Mouse (Mus musculus): ENCODE measurements at regions not wholly inside any gene's neighbourhood (a gene's known extent, or its start where the extent isn't known, plus 50 kb on each side); places are given as distances from the start of the nearest gene placed in this dataset.

DNA sequence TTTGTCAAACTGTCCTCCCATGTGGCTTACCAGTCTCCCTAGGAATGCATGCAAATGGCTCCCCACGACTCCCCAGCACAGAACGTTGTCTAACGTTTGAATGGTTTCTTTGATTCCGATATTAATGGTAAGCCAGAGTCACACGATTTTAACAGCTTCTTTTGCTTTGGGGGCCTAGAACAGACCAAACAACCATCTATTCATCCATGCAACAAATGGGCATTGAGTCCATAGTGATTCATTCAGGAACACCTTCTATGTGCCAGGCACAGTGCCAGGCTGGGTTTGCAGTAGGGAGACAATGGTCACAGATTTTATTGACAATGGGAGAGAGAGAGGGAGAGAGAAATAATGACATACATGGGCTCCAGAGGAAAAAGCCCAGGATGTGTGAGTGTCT is 118.6 kb upstream of the Ptch1 start:
- ATAC-seq (replicated peaks; ENCODE audit: insufficient number of reproducible peaks, low FRiP score, low TSS enrichment, poor library complexity, severe bottlenecking): no peak

DNA sequence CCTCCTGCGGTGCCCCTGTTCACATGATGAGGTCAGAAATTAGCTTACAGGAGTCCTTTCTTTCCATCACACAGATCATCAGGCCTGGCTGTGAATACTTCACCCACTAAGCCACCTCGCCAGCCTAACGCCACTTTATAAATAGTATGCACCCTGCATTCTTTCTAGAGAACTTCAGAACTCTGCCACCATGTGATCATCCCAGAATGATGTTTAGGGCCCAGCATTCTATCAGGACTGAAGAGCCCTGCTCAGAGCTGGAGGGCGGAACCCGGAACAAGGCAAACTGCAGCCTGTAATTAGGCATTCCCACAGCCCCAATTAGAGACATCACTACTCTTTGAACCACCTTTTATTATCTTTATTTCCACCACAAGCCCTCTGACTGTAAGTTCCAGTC is 120.2 kb upstream of the Ptch1 start:
- no peak for ATAC-seq (replicated peaks; ENCODE audit: insufficient number of reproducible peaks, low FRiP score, low TSS enrichment, poor library complexity, severe bottlenecking)

DNA sequence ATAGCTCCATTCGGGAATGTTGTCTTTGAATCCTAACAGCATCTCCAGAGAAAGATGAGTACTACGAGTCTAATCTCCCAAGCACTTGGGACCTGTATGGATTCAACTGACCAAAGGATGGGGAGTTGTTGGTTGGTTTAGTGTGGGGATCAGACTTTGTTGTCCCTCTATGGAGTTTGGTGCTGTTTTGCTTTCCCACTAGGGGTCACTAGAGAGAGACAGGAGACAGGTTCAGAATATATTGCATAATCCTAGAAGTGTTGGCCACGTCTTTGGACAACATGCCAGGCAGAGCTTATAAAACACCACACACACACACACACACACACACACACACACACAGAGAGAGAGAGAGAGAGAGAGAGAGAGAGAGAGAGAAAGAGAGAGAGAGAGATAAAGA is 118.6 kb upstream of the Ercc6l2 start:
- no peak for ATAC-seq (replicated peaks; ENCODE audit: insufficient number of reproducible peaks, low FRiP score, low TSS enrichment, poor library complexity, severe bottlenecking)

DNA sequence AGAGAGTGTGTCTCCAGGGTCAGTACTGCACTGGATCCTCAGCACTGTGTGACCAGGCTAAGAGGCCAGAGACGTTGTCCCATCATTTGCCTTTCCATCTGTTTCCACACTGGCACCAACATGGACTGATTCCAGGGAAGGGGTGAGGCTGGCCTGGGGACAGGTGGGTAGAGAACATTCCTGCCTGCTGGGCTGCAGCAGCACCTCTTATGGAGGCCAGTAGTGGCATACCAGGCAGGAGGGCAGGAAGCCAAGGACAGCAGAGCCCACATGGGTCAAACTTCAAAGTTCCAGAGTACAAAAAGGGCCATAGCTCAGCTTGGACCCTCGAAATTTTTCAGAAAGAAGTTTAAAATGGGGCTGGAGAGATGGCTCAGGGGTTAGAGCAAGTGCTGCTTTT is 115.4 kb upstream of the Ercc6l2 start:
- ATAC-seq (replicated peaks; ENCODE audit: insufficient number of reproducible peaks, low FRiP score, low TSS enrichment, poor library complexity, severe bottlenecking): no peak

DNA sequence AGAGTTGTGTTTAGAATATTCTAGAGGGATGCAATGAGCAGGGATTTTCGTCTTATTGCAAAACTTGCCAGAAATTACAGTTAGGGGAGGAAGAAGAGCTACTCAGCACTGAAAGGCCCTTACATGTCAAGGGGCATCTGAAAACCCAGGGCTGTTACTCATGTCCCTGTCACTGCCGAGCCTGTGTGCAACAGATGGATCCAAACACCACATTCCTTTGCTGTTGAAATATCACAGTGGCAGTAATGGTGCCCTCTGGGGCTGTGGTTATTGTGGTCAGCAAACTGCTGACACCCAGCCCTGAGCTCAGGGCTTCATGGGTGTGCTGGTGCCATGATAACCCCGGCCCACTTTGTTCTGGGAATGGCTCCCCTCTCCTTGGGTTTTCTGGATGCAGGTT is 114.3 kb upstream of the Ercc6l2 start:
- no peak for ATAC-seq (replicated peaks; ENCODE audit: insufficient number of reproducible peaks, low FRiP score, low TSS enrichment, poor library complexity, severe bottlenecking)

DNA sequence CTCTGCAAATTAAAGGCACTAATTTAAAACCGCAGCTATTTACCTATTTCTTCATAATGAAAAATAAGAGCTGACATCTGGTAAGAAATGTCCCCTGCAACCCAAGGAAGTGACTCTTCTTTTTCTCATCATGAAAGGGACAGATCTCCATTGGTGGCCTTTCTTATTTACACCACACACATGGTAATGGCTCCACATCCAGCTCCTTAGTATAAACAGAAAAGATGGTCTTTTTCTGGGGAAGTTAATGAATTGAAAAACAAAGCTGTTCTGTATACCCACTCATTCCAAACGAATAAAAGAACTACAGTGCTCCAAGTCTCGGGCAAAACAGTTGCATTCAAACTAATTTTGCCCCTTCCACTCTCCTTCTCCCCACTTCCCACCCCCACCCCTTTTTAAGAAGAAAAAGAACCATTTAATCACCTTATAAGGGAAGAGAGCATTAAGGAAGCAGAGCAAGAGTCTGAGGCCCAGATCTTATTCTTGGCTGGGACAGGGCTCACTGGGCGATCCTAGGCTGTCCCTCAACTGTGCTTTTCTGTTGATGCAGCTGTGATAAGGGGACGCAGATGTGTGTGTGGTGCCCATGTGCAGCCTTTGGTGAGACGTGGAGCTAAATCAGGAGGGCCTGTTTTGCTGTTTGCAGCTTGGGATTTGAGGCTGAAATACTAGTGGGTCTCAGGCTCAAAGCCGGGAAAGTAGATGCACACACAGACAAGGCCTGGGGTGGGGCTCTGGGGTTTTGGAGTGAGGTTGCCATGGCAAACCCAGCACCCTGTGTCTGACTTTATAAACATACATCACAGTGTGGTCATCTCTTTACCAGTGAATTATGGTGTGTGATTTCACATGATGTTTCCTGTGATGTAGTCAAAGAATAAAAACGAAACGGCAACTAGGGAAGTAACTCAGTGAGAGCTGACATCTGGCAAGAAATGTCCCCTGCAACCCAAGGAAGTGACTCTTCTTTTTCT is 113.6 kb upstream of the Ercc6l2 start:
- peak; percentile 56 for ATAC-seq (replicated peaks; ENCODE audit: insufficient number of reproducible peaks, low FRiP score, low TSS enrichment, poor library complexity, severe bottlenecking)

DNA sequence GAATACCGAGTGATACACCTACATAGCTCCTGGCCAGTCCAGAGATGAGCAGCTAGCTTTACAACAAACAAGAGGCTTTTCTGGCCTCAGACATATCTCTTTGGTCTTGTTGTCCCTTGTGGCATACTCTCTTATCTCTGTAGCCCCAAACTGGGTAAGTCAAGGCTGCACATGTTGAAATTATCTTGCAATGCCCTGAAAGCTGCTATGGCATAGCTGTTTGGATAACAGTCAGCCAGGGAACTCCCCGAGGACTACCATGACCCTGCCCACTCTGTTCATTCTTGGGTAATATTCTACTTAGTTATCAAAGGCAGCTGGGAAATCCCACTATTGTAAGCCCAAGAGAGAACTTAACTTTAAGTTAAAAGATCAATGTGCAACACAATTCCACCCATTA is 106.5 kb upstream of the Ercc6l2 start:
- no peak for ATAC-seq (replicated peaks; ENCODE audit: insufficient number of reproducible peaks, low FRiP score, low TSS enrichment, poor library complexity, severe bottlenecking)

DNA sequence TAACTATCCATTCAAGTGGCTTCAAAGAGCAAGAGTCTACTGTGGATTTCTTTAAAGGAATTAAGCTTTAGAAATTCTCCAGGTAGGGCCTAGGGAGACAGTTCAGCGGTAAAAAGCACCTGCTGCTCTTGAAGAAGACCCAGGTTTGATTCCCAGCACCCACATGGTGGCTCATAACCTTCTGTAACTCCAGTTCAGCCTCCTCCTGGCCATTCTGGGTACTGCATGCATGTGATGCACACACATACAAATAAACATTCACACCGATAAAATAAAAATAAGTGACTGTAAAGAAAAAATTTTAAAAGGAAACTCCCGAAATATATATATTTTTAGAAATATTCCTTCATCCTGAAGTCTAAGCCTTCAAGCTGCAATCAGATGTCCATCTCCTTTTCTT is 101.9 kb upstream of the Ercc6l2 start:
- no peak for ATAC-seq (replicated peaks; ENCODE audit: insufficient number of reproducible peaks, low FRiP score, low TSS enrichment, poor library complexity, severe bottlenecking)

DNA sequence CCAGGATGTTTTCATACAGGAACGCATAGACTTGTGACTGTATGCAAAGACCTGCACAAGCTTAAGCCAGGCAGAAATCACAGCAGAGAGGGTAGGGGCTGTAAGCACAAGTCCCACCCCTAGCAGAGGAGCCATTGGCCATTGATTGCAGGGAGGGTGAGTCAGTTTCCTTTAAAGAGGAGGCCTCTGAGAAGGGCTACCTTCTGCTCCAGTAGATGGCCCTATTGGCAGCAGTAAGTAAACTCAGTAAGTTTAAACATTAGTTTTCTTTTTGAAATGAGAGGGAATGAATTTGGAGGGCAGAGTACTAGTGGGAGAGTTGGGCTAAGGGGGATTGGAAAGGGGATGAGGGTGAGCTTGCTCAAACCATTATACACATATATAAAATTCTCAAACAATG is 98.5 kb upstream of the Ercc6l2 start:
- ATAC-seq (replicated peaks; ENCODE audit: insufficient number of reproducible peaks, low FRiP score, low TSS enrichment, poor library complexity, severe bottlenecking): no peak

DNA sequence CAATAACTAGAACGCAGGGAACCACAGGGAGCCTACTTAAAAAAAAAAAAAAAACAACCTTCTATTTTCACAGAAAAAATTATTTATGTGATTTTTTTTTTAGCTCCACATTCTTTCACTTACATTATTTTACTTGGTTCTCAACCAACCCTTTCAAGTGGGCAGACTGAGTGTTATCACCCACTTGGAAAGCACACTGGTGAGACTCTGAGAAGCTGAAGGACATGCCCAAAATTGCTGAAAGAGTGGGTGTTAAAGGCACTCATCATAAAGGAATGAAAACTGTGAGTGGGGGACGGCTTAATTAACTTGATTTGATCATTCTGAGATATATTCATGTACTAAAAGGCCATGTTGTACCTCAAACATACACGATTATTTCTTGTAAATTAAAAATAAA is 97.8 kb upstream of the Ercc6l2 start:
- no peak for ATAC-seq (replicated peaks; ENCODE audit: insufficient number of reproducible peaks, low FRiP score, low TSS enrichment, poor library complexity, severe bottlenecking)

DNA sequence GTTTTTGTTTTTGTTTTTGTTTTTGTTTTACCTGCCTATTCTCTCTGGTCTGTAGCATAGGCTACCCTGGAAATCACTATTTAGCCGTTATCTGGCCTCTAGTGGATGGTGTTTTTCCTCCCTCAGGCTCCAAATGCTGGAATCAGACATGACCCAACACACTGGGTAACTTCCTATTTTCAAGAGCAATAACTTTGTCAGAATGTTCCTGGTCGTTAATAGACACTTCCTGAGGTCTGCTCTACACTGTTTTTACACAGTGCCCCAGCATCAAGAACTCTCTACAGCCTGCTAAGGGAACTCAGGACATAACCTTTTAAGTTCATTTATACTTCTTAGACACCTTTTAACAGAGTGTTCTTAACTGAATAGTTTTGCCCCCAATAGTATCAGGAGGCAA is 96.3 kb upstream of the Ercc6l2 start:
- ATAC-seq (replicated peaks; ENCODE audit: insufficient number of reproducible peaks, low FRiP score, low TSS enrichment, poor library complexity, severe bottlenecking): no peak

DNA sequence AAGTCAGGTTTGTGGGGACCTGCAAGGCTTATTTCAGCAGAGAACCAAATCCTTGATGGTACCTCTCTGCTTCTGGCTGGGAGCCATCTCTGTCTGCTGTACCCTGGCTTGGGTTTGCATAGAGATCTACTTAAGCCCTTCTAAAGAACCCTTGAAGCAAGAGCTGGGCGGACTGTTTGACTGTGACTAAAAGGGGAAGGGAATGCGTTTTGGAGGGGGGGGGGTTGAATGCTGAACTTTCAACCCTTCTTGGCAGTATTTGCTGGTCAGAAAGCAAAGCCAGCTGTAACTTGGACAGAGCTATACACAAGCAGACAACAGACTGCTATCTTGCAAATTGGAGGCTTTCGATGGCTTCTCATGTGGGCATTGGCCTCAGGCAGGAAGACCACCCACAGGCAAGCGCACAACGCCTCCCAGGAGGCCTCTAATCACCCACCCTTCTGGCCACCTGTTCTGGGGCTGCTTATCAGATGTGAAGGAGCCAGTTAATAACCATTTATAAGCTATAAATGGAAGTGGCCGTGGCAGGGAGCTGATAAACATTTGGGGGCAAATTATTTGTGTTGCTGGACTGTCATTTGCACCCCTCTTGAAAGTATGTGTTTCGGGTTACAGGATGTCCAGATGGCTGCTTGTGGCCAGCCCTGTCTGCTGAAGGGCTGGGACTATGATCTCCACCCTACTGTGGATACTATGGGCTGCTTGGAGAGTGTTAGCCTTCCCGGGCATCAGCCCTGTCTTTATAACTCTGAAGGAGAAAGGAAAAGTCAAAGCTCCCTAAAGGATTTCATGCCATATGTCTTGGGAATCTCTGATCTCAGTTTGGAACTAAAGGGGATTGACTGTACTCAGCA is 95.5 kb upstream of the Ercc6l2 start:
- ATAC-seq (replicated peaks; ENCODE audit: insufficient number of reproducible peaks, low FRiP score, low TSS enrichment, poor library complexity, severe bottlenecking): no peak

DNA sequence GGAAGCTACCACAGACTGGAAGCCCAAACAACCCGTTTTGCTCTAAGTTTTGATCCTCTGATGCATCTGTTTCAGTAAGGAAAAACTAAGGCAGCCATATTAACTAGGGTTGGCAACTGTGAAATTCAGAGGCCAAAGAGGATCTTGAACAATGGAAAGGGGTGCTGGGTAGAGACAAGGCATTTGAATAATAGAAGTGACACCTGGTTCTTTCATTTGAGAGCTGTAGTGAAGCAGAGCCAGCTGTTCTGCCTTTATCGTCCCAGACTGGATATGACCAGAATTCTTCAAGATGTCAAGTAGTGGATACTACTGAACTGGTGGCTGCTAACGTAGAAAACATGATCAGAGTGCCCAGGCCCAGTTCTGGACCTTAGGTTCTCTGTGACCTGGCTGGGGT is 94.4 kb upstream of the Ercc6l2 start:
- no peak for ATAC-seq (replicated peaks; ENCODE audit: insufficient number of reproducible peaks, low FRiP score, low TSS enrichment, poor library complexity, severe bottlenecking)

DNA sequence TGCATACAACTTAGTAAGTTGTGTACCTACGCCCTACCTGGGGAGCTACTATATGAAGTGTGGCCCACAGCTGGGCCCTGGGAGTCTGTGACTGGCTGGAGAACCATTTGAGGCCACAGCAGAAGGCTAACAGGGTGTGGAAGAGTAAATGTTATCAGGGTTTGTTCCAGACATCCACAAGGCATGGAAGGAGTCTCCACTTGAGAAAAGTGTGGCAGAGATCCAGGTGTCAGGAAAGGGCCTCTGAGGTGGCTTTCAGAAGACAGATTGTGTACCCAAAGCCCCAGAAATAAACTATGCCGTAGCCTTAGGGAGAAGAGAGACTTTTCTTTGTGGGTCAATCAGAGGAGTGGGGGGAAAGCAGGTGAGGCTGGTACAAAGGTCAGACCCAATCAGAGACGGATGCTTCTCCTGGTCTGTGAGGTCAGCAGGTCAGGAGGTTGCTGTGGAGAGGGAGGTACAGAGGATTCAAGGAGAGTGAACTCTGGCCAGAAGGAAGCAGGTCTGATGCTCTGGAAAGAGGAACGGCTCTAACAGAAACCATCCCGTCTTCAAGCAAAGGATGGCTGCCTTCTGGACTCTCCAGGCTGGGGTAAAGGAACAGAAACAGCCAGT is 93.9 kb upstream of the Ercc6l2 start:
- ATAC-seq (replicated peaks; ENCODE audit: insufficient number of reproducible peaks, low FRiP score, low TSS enrichment, poor library complexity, severe bottlenecking): no peak

DNA sequence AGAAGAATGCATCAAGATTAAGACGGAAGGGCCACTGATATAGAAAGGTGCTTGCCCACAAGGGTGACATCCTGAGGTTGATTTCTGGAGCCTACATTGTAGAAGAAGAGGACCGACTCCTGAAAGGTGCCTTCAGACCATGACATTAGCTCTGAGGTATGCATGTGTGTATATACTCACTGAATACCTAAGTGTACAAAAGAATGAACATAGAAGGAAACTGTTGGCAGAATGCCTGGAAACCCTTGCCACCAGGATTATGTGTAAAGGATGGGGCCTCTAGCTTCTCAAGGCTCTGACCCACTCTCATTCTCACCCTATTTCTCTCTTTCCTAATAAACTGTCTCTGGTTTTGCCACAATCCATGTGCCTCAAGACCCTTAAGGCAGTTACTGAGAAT is 90.7 kb upstream of the Ercc6l2 start:
- ATAC-seq (replicated peaks; ENCODE audit: insufficient number of reproducible peaks, low FRiP score, low TSS enrichment, poor library complexity, severe bottlenecking): no peak

DNA sequence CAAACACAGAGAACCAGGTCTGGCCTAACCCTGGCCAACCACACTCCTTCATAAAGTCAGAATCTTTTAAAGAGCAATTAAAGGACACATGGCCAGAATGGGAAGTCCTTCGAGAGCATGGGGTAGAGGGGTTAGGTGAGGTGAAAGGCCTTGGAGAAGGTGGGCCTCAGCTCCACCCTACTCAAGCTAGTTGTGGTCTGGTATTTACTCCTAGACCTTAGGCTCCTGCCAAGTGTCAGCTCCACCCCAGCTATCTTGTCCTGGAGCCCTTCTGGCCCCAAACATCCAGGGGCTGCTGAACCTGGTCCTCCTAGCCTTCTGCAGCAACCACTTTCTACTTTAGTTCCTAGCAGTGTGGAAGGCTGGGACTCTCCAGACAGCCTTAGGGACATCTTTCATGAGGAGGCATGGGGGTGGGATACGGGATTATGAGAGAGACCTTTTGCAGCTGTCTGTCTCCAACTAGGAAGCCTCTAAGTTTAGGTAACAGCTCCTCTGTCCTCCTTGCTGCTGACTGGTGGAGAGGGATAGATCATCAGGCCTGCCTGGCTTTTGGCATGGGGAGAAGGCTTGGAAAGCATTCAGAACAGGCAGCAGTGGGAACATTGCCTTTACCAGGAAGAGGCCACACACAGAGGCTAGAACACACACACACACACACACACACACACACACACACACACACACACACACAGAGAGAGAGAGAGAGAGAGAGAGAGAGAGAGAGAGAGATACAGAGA is 90.0 kb upstream of the Ercc6l2 start:
- no peak for ATAC-seq (replicated peaks; ENCODE audit: insufficient number of reproducible peaks, low FRiP score, low TSS enrichment, poor library complexity, severe bottlenecking)

DNA sequence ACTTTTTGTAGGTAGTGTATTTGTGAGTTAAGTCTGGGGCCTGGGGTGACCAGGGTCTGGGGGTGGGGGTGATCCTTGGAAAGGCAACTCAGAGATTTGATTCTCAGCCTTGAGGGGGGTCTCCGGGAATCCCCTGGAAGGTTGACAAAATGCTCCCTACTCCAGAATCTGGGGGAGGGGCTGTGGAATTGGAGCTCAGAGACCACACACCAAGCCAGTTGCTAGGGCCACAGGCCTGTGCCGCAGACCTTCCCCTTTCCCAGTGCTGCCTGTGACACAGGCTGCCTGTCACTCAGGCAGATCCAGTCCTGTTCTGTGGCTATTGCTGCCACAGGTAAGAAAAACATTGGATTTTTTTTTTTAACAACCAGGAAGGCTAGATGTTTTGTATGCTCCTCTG is 89.0 kb upstream of the Ercc6l2 start:
- no peak for ATAC-seq (replicated peaks; ENCODE audit: insufficient number of reproducible peaks, low FRiP score, low TSS enrichment, poor library complexity, severe bottlenecking)

DNA sequence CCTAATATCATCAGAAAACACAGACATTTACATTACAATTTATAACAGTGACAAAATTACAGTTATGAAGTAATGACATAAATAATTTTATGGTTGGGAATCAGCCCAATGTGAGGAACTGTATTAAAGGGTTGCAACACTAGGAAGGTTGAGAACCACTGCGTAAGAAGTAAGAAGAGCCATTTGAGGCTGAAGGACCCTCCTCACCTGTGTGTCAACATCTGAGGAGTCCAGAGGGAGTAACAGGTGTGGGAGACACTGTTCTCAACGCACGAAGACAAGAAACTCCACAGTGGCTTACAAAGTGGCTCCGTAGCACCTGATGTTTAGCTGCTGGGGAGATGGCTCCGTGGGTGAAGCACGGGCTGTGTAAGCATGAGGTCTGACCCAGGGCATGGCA is 88.5 kb upstream of the Ercc6l2 start:
- ATAC-seq (replicated peaks; ENCODE audit: insufficient number of reproducible peaks, low FRiP score, low TSS enrichment, poor library complexity, severe bottlenecking): no peak

DNA sequence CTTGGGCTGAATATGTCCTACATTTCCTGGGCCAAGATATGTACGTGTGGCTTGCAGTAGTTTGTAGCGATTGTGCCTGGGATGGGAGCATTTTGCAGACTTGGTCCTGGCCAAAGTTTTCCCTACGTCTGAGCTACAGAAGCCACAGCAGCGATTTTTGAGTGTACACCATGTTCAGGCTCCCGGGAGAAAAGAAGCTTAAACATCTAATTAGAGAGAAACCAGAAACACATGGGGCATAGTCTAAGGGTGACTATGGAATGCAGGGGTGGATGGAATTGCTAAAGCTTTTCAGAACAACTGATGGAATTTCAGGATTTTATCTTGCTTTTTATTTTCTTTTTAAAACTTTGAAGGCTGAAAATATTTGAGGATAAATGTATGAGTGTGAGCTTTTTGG is 79.3 kb upstream of the Ercc6l2 start:
- no peak for ATAC-seq (replicated peaks; ENCODE audit: insufficient number of reproducible peaks, low FRiP score, low TSS enrichment, poor library complexity, severe bottlenecking)

All from monocyte, adult 5-6 weeks (primary cell).